Mouse (Mus musculus) brain, embryonic 14.5 days (tissue): ENCODE data around the gene Msrb2.

Experiments used
- CTCF ChIP-seq: fragments of 200-500 bp; IDR thresholded peaks from 2 replicates; pipeline ENCODE4 v1.5.1; 2012; ENCODE audit warnings: inconsistent platforms, mild to moderate bottlenecking, moderate library complexity, borderline replicate concordance; ENCODE audit not compliant: insufficient read depth, insufficient read length; ENCODE audit errors: extremely low read depth
- POLR2A ChIP-seq: fragments of 200-500 bp; IDR thresholded peaks from 2 replicates; pipeline ENCODE4 v1.6.1; 2012; ENCODE audit warnings: mild to moderate bottlenecking, inconsistent platforms, borderline replicate concordance; ENCODE audit not compliant: poor library complexity, insufficient read depth, insufficient read length, severe bottlenecking; ENCODE audit errors: extremely low read depth

DNA sequence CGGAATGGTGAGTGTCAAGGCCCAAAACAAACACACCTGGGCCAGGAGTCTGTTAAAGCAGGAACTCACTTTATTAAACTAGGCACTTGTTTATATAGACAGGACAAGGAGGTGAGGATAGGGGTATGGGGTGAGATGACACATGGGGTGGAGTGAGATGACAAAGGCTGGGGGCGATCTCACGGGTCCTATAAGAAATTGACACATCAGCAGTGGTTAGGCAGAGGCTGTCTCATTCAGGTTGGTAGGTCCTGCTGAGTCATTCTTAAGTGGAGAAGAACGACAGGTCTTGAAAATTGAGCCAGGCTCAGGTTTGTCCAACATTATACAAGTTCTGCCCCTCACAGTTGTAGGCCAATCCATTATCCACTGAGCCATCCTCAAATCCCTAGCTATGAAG is 43.4 kb upstream of the Msrb2 start:
- TF ChIP-seq CTCF (no peak), POLR2A (no peak)
